Mouse (Mus musculus) C2C12 (cell line): ENCODE measurements around the gene Abcg5. TPM values are rescaled to one million over a fixed set of nuclear protein-coding genes. Genes with fewer than 3 reads are reported as not detected.

Experiments used
- H3K27me3 ChIP-seq: one replicate; pipeline ENCODE4 v1.6.1; 2011; ENCODE audit not compliant: control insufficient read depth, insufficient read depth, insufficient read length
- H3K36me3 ChIP-seq: one replicate; pipeline ENCODE4 v1.6.1; 2011; ENCODE audit not compliant: control insufficient read depth, insufficient read depth
- H3K4me3 ChIP-seq: one replicate; pipeline ENCODE4 v1.5.1; 2011; ENCODE audit warnings: mild to moderate bottlenecking, control low read depth; ENCODE audit not compliant: poor library complexity, insufficient read depth, severe bottlenecking
- H3K79me2 ChIP-seq: one replicate; pipeline ENCODE4 v1.6.1; 2011; ENCODE audit not compliant: control insufficient read depth, insufficient read depth
- H3K79me3 ChIP-seq: one replicate; pipeline ENCODE4 v1.6.1; 2011; ENCODE audit warnings: low read depth, control low read depth
- H3ac ChIP-seq: one replicate; pipeline ENCODE3; 2011; ENCODE audit warnings: low read depth; ENCODE audit not compliant: control insufficient read depth, insufficient read length
- CEBPB ChIP-seq: IDR thresholded peaks from one replicate; pipeline ENCODE4 v1.6.1; 2011; ENCODE audit warnings: low read depth, mild to moderate bottlenecking, control low read depth, moderate library complexity
- CTCF ChIP-seq: IDR thresholded peaks from one replicate; pipeline ENCODE4 v1.5.1; 2011; ENCODE audit not compliant: control insufficient read depth, insufficient read depth, insufficient read length
- FOSL1 ChIP-seq: IDR thresholded peaks from one replicate; pipeline ENCODE4 v1.8.0; 2011; ENCODE audit warnings: mild to moderate bottlenecking, low read length; ENCODE audit not compliant: poor library complexity, insufficient read depth, severe bottlenecking
- MAX ChIP-seq: IDR thresholded peaks from one replicate; pipeline ENCODE4 v1.6.1; 2011; ENCODE audit warnings: mild to moderate bottlenecking, control low read depth
- MYOD1 ChIP-seq: IDR thresholded peaks from one replicate; pipeline ENCODE4 v1.6.1; 2011; ENCODE audit warnings: low read depth; ENCODE audit not compliant: control insufficient read depth, insufficient read length
- MYOG ChIP-seq: IDR thresholded peaks from one replicate; pipeline ENCODE4 v1.6.1; 2011; ENCODE audit not compliant: control insufficient read depth, insufficient read length; ENCODE audit errors: extremely low read depth
- USF1 ChIP-seq: IDR thresholded peaks from one replicate; pipeline ENCODE4 v1.6.1; 2011; ENCODE audit warnings: low read depth, mild to moderate bottlenecking, control low read depth, moderate library complexity
- polyA plus RNA-seq: library from polyadenylated mRNA; unstranded; fragments of >200 nt; fragmentation: generic; extraction: Trizol; gene quantifications from one replicate; pipeline ENCODE4 v1.2.1, GENCODE M21; 2012; ENCODE audit warnings: missing spikeins

Abcg5 gene
- polyA plus RNA-seq, 1 experiment: not detected

- TF ChIP-seq MYOD1 (no peak), FOSL1 (no peak), USF1 (no peak), CTCF (no peak), MYOG (no peak), CEBPB (no peak), MAX (no peak)
- no peak overlapping the region for H3ac ChIP-seq
- H3K4me3 ChIP-seq: no peak overlapping the region
- H3K27me3 ChIP-seq: no peaks in the 10 kb centered on the region
- H3K79me2 ChIP-seq: no peaks in the 10 kb centered on the region
- H3K36me3 ChIP-seq: no peaks in the 10 kb centered on the region
- no peaks in the 10 kb centered on the region for H3K79me3 ChIP-seq
Observed at GRCm38 (mm10) chr17:84650302-84651017, 32.4 kb downstream of the Abcg5 start.

GRCm38 (mm10) chr17:84647630-84648029, 35.2 kb downstream of the Abcg5 start:
- no peaks in the 10 kb centered on the region for H3K79me2 ChIP-seq
- no peaks in the 10 kb centered on the region for H3K27me3 ChIP-seq
- H3K4me3 ChIP-seq: no peak overlapping the region
- H3K79me3 ChIP-seq: no peaks in the 10 kb centered on the region
- H3ac ChIP-seq: no peak overlapping the region
- TF ChIP-seq CEBPB: no peak
- no peak for TF ChIP-seq MYOD1
- TF ChIP-seq USF1: no peak
- TF ChIP-seq FOSL1: no peak
- H3K36me3 ChIP-seq: no peaks in the 10 kb centered on the region

- H3K79me3 ChIP-seq: no peaks in the 10 kb centered on the region
- no peak overlapping the region for H3K4me3 ChIP-seq
- H3K27me3 ChIP-seq: no peaks in the 10 kb centered on the region
- TF ChIP-seq USF1: no peak
- TF ChIP-seq CEBPB: no peak
- no peak for TF ChIP-seq FOSL1
- TF ChIP-seq CTCF: no peak
- TF ChIP-seq MAX: no peak
- TF ChIP-seq MYOD1: no peak
- TF ChIP-seq MYOG: no peak
- H3ac ChIP-seq: no peak overlapping the region
- no peaks in the 10 kb centered on the region for H3K36me3 ChIP-seq
- no peaks in the 10 kb centered on the region for H3K79me2 ChIP-seq
Observed at GRCm38 (mm10) chr17:84646477-84646876, 36.3 kb downstream of the Abcg5 start.

GRCm38 (mm10) chr17:84645894-84646293, 36.9 kb downstream of the Abcg5 start:
- Histone ChIP-seq H3K36me3 (no peaks in the 10 kb centered on the region), H3ac (no peak overlapping the region), H3K27me3 (no peaks in the 10 kb centered on the region), H3K79me2 (no peaks in the 10 kb centered on the region), H3K4me3 (no peak overlapping the region), H3K79me3 (no peaks in the 10 kb centered on the region)
- no peak for TF ChIP-seq FOSL1
- no peak for TF ChIP-seq USF1
- no peak for TF ChIP-seq MYOD1
- no peak for TF ChIP-seq CEBPB
- no peak for TF ChIP-seq MYOG
- no peak for TF ChIP-seq MAX
- TF ChIP-seq CTCF: no peak

- TF ChIP-seq CTCF (no peak), MAX (no peak), USF1 (no peak), MYOD1 (no peak), FOSL1 (no peak), CEBPB (no peak), MYOG (no peak)
- Histone ChIP-seq H3K79me3 (no peaks in the 10 kb centered on the region), H3K36me3 (no peaks in the 10 kb centered on the region), H3K4me3 (no peak overlapping the region), H3K27me3 (no peaks in the 10 kb centered on the region), H3K79me2 (no peaks in the 10 kb centered on the region), H3ac (no peak overlapping the region)
Observed at GRCm38 (mm10) chr17:84645119-84645518, 37.7 kb downstream of the Abcg5 start.

- H3ac ChIP-seq: no peak overlapping the region
- H3K79me3 ChIP-seq: no peaks in the 10 kb centered on the region
- no peaks in the 10 kb centered on the region for H3K36me3 ChIP-seq
- H3K27me3 ChIP-seq: no peaks in the 10 kb centered on the region
- TF ChIP-seq USF1 (no peak), CTCF (no peak), MAX (no peak), MYOD1 (no peak)
- no peak overlapping the region for H3K4me3 ChIP-seq
- H3K79me2 ChIP-seq: no peaks in the 10 kb centered on the region
Observed at GRCm38 (mm10) chr17:84644292-84645050, 38.3 kb downstream of the Abcg5 start.
